Mouse (Mus musculus): ENCODE results near the gene Rab33a.
A peak's percentile ranks its signal among the peaks of the same experiment; 100 is the strongest.

Gene Rab33a

DNA sequence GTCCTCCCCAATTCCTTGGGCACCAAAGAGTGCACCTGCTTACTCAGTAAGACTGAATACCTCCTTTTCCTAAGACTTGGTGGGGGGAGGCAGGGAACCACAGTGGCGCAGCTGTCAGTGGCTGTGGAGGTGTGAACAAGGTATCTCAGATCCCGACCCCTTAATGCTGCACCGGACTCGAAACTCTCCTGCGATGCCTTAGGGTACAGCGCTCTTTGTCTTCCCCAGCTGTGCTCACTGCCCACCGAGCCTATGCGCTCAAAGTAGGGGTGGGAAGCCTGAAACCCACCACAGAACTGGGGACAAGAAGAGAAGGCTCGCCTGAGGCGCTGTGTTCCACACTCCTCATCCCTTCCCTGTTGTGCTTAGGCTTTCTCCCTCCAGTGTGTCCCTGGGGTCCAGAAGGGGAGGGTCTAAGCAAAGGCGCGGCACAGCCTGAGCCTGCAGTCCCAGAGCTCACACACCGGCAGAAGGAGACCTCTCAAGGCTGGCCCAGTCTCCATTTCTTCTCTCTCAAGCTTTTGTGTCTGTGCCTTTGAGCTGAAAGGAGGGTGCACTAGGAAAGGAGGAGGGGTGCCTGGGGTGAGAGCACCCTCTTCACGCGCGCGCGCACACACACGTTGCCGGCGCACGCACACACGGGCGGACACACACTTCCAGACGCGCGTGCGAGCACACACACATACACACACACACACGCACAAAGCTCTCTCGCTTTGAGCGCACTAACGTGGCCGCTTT is at the start of gene Rab33a:
Rab33a (plus strand) TSS at position 478 of the 741 bp plus-strand sequence.
- no peak for DNase-seq (ENCODE audit: extremely low read depth, insufficient read length, low spot score)

DNA sequence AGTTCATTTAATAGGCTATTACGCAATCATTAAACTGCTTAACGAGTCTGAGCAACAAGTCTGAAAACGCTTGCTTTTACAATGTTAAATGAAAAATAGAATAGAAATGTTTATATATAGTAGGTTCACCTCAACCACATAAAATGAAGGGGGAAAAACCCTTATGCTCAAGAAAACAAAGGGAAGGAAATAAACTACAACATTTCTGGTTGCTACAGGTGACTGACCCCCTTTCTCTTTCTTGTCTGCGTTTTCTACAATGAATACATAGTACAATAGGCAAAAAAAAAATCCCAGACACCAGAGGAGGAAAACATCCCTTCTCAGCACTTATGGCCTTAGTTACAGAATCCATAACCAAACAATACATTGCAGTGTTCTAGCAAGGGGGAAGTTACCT is 38.0 kb upstream of the Rab33a start:
- no peak for DNase-seq (ENCODE audit: extremely low read depth, insufficient read length, low spot score)

DNA sequence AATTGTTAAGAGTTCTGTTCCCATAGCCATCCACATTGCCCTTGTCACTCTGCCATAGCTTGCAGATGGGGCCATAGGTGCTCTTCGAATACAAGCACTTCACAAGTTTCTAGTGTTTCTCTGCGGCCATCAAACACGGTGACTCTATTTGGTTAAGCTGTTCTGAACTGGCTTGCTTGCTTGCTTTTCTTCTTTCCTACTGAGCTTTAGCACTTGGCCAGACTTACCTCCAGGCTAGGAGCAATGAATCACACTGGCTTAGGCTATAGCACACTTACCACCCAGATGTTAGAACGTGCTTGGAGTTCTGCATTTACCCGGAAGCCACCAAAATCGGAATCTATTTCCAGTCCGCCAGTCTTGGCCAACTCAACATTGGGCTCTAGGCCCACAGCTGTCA is 37.4 kb upstream of the Rab33a start:
- no peak for DNase-seq (ENCODE audit: extremely low read depth, insufficient read length, low spot score)

- DNase-seq (ENCODE audit: extremely low read depth, insufficient read length, low spot score): no peak
Measured at GRCm38 (mm10) chrX:48493763-48494162, 25.3 kb upstream of the Rab33a start.

DNA sequence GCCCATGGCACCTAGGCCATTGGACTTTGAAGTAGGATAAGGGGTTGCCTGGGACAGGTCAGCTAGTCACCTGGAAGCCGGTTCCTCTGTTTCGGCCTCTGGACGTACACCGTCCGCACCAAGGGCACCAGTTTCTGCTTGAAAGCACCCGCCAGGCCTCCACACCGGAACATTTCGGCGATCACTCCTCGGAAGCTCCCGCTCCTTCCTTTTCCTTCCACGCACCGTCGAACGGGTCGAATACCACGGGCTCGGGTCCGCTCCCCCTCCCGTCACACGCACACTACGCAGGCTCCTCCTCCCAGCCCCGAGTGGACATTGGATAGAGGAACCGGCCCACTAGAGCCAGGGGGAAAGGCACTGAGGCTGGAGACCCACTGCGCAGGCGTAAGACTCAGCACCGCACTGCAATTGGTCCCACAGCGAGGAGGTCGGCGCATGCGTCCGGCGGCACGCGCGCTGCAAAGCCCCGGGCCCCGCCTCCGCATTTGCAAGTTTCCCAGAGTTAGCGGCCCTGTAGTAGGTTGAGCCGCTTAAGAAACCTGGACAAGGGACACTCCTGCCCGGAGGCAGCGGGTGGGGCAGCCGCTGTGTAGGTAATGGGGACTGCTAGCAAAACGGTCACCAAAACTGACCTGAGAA is 5.8 kb upstream of the Rab33a start, which contains the start of gene Aifm1:
Aifm1 (minus strand) TSS at position 398 of the 642 bp plus-strand sequence.
- peak; percentile 99 for DNase-seq (ENCODE audit: extremely low read depth, insufficient read length, low spot score)

DNA sequence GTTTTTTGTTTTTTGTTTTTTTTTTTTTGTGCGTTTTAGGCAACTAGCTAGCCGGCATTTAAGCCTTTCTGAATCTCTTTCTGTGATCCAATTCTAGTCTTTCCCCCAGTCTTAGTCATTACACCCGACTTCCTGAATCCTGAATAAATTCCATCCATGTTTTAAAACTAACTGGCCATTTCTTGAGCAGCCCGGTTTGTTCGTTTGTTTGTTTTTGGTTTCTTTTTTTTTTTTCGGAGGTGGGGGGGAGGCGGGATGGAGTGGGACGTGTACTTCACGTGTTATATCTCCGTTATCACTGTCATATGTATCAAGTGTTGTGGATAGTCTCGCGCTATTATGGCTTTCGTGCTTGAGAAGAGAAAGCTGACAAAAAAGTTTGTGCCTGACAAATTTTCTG is 5.3 kb upstream of the Rab33a start:
- DNase-seq (ENCODE audit: extremely low read depth, insufficient read length, low spot score): no peak

DNA sequence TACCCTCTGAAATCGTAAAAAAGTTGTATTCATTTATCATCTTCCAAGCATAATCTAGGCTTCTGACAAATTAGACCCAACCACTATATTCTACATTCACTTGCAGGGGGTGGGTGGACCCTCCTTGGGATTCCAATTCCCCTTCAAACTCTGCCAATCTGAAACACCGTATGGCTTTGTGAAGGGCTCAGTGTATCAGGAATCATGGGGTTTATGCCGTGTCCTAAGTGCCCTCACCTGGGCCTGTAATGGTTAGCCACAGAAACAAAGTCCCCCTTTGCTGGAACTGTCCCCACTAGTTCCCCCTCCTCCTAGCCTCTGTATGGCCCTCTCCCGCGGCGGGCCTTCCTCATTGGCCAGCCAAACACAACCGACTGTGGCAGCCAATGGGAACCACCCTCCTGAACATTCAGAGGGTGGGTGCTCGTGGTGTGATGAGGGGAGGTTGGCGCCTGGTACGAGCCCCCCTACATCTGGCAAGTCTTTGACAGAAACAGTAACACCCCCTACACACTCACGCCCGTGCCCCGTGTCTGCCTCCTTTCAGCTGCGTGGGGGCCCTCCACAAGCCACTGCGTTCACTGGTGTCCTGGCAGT is 776 bp upstream of the Rab33a start:
- DNase-seq (ENCODE audit: extremely low read depth, insufficient read length, low spot score): no peak

GRCm38 (mm10) chrX:48519549-48520085 is 532 bp downstream of the Rab33a start:
- no peak for DNase-seq (ENCODE audit: extremely low read depth, insufficient read length, low spot score)

DNA sequence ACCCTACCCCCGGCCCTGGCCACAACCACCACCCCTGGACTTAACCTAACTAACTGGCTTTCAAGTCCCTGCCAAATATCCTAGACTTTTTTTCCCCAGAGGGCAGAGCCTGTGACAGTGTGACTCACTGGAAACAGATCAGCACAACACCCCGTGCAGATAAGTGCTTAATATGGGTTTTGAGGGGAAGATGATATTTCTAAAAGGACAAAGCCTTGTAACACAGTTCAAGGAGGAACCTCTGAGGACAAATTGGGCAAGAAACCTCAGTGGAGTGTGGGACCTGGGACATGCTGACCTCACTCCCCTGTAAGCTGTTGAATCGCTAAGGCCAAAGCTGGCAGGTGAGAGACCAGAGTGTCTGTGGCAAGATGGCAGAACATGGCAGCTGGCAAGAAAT is 2.6 kb downstream of the Rab33a start:
- DNase-seq (ENCODE audit: extremely low read depth, insufficient read length, low spot score): peak; percentile 11

GRCm38 (mm10) chrX:48523512-48523911 is 4.4 kb downstream of the Rab33a start:
- no peak for DNase-seq (ENCODE audit: extremely low read depth, insufficient read length, low spot score)

DNA sequence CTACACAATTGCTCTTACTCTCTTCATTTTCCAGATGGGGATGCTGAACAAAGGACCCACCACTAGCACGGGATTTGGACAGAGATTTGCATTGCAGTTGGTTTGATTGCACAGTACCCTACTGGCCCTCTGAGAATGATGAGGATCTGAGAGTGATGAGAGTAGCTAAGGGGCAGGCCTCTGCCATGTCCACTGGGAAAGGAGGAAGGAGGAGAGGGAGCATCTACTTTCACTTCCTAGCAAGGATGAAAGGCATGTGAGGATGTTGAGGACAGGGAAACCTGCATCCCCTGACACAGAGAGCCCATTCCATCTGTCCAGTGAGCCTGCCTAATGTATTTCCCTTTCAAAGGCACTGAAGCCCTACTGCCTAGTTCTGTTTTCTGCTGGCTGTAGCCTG is 6.2 kb downstream of the Rab33a start:
- DNase-seq (ENCODE audit: extremely low read depth, insufficient read length, low spot score): no peak

DNA sequence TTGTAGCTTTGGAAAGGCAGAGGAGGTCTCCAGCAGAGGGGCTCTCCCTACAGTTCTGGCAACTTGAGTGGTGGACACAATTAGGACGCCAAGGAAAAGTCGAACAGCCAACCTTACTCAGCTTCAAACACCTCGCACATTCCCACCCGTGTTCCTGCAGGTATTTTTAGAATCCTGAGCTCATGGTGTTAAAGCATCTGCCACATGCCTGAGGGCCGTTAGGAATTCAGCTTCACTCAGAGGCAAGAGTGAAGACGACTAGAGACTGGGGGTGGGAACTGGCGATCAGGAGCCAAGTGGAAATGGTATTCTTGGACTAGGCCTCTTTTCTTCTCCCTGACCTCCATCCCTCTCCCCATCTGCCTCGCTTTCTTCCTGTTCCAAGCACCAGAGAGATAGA is 6.8 kb downstream of the Rab33a start:
- DNase-seq (ENCODE audit: extremely low read depth, insufficient read length, low spot score): no peak

- DNase-seq (ENCODE audit: extremely low read depth, insufficient read length, low spot score): no peak
Measured at GRCm38 (mm10) chrX:48526435-48526834, 7.3 kb downstream of the Rab33a start.

GRCm38 (mm10) chrX:48532175-48532574 is 13.1 kb downstream of the Rab33a start:
- peak; percentile 32 for DNase-seq (ENCODE audit: extremely low read depth, insufficient read length, low spot score)

All from 3134 (cell line).